Mouse (Mus musculus): ENCODE results near the gene Mgme1. TPM values are rescaled to one million over a fixed set of nuclear protein-coding genes. Genes with fewer than 3 reads are reported as not detected.

Gene Mgme1
- polyA plus RNA-seq, 1 experiment from 2014 or later: 21.7 TPM

DNA sequence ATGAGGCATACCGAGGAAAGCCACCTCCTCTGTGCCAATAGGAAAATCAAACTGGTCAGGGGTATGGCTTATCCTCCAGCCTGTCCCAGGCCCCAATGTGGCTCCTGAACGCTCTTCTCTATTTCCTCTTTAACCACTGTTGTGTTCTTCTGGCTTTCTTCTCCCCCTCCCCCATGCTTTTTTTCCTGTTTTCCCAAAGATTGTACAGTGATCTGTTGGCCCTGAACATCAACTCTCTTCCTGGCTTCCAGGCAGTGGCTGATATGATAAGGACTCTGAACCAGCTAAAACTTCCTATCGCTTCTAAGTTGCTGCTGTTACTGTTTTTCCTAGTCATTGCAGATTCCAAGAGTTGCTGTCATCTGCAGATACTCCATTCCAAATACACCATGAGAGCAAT is 6.4 kb downstream of the Mgme1 start:
- peak overlapping the region; percentile 79; the same call in 1 of the 2 replicates for H3K27ac ChIP-seq (ENCODE audit: poor library complexity, severe bottlenecking)
- no peaks in the 10 kb centered on the region for H3K9me3 ChIP-seq (replicated peaks)
- peak; percentile 78 for ATAC-seq (ENCODE audit: insufficient number of reproducible peaks, low FRiP score)
- H3K4me3 ChIP-seq: no peak overlapping the region
- peaks cover 36% of the 10 kb centered on the region for H3K4me1 ChIP-seq (replicated peaks)
- no peaks in the 10 kb centered on the region for H3K27me3 ChIP-seq (replicated peaks)
- peaks cover 38% of the 10 kb centered on the region for H3K36me3 ChIP-seq
- H3K9ac ChIP-seq: no peak overlapping the region
- WGBS: 66% methylated on average over 3 of the region's 3 CpGs
- no peak overlapping the region for H3K4me2 ChIP-seq

DNA sequence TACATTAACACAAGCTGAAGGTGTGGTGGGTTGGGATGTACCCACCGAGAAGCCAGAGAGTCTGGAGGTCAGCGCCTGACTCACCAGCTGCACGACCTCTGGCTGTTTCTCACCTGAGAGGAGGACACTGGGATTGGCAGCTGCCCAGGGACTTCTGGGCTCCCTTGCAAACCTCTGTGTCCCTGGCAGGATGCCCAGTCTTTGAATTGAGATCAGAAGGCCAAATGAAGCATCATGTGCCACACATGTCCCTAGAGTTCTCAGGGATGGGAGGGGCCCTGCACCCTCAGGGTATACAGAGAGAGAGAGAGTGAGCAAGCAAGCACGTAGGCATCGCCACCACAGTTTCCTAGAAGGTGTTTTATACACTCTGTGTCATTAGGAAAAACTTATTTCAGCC is 9.3 kb downstream of the Mgme1 start:
- peaks cover 27% of the 10 kb centered on the region for H3K36me3 ChIP-seq
- H3K9me3 ChIP-seq (replicated peaks): no peaks in the 10 kb centered on the region
- 70% methylated on average over 5 of the region's 5 CpGs for WGBS
- H3K27ac ChIP-seq (ENCODE audit: poor library complexity, severe bottlenecking): no peak overlapping the region
- H3K4me2 ChIP-seq: no peak overlapping the region
- H3K9ac ChIP-seq: no peak overlapping the region
- no peak overlapping the region for H3K4me3 ChIP-seq
- peaks cover 19% of the 10 kb centered on the region for H3K4me1 ChIP-seq (replicated peaks)
- no peak for ATAC-seq (ENCODE audit: insufficient number of reproducible peaks, low FRiP score)
- no peaks in the 10 kb centered on the region for H3K27me3 ChIP-seq (replicated peaks)

DNA sequence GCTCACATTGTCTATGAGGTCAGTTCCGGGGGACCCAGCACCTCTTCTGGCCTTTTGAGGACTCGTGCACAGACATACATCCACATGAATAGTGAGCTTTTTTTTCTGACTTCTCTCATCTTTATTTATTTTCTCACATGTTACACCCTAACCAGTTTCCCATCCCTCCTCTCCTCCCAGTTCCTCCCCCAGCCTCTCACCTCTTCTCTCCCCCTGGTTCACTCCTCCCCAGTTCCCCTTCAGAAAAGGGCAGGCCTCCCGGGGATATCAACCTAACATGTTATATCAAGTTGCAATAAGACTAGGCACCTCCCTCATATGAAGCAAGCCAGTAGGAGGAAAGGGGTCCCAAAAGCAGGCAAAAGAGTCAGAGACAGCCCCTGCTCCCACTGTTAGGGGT is 10.1 kb downstream of the Mgme1 start:
- Histone ChIP-seq H3K4me1 (replicated peaks) (peaks cover 21% of the 10 kb centered on the region), H3K27me3 (replicated peaks) (no peaks in the 10 kb centered on the region), H3K4me3 (no peak overlapping the region), H3K4me2 (no peak overlapping the region), H3K27ac (ENCODE audit: poor library complexity, severe bottlenecking) (no peak overlapping the region), H3K9ac (no peak overlapping the region), H3K36me3 (peaks cover 27% of the 10 kb centered on the region), H3K9me3 (replicated peaks) (no peaks in the 10 kb centered on the region)
- 75% methylated on average over 3 of the region's 3 CpGs for WGBS
- no peak for ATAC-seq (ENCODE audit: insufficient number of reproducible peaks, low FRiP score)

DNA sequence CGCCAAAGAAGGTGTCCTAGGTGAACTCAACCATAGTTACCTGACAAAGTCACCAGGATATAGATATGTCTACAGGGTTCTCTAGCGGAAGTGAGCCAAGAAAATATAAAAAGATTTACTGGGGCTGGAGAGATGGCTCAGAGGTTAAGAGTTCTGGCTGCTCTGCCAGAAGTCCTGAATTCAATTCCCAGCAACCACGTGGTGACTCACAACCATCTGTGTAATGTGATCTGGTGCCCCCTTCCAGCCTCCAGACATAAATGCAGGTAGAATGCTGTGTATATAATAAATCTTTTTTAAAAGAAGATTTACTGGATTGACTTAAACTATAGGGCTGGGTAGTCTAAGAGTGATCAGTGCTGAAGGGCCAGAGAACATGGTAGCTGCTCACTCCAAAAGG is 11.0 kb downstream of the Mgme1 start:
- Histone ChIP-seq H3K27me3 (replicated peaks) (no peaks in the 10 kb centered on the region), H3K9ac (no peak overlapping the region), H3K4me2 (no peak overlapping the region), H3K9me3 (replicated peaks) (no peaks in the 10 kb centered on the region), H3K4me1 (replicated peaks) (peaks cover 20% of the 10 kb centered on the region), H3K36me3 (peaks cover 24% of the 10 kb centered on the region), H3K4me3 (no peak overlapping the region), H3K27ac (ENCODE audit: poor library complexity, severe bottlenecking) (no peak overlapping the region)
- 75% methylated on average over 3 of the region's 3 CpGs for WGBS
- ATAC-seq (ENCODE audit: insufficient number of reproducible peaks, low FRiP score): no peak

DNA sequence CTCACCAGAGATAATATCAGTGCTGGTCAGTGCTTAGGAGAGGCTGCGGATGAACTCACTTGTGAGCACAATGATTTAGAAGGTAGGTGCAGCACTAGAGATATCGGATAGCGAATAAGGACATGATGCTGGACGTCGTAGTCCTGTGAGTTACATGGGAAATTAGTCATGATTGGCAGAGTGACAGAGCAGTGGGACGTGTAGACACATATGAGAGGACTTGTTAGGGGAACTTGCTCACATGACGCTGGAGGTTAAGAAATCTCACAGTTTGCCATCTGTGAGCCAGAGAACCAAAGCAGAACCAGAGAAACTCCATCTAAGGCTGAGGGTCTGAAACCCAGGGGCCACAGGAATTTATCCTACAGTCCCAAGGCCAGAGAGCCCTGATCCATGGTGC is 19.9 kb downstream of the Mgme1 start:
- no peak for ATAC-seq (ENCODE audit: insufficient number of reproducible peaks, low FRiP score)
- Histone ChIP-seq H3K27ac (ENCODE audit: poor library complexity, severe bottlenecking) (no peak overlapping the region), H3K36me3 (no peaks in the 10 kb centered on the region), H3K4me1 (replicated peaks) (peaks cover 10% of the 10 kb centered on the region), H3K9ac (no peak overlapping the region), H3K27me3 (replicated peaks) (no peaks in the 10 kb centered on the region), H3K4me2 (no peak overlapping the region), H3K4me3 (no peak overlapping the region), H3K9me3 (replicated peaks) (no peaks in the 10 kb centered on the region)
- 78% methylated on average over 7 of the region's 7 CpGs for WGBS

DNA sequence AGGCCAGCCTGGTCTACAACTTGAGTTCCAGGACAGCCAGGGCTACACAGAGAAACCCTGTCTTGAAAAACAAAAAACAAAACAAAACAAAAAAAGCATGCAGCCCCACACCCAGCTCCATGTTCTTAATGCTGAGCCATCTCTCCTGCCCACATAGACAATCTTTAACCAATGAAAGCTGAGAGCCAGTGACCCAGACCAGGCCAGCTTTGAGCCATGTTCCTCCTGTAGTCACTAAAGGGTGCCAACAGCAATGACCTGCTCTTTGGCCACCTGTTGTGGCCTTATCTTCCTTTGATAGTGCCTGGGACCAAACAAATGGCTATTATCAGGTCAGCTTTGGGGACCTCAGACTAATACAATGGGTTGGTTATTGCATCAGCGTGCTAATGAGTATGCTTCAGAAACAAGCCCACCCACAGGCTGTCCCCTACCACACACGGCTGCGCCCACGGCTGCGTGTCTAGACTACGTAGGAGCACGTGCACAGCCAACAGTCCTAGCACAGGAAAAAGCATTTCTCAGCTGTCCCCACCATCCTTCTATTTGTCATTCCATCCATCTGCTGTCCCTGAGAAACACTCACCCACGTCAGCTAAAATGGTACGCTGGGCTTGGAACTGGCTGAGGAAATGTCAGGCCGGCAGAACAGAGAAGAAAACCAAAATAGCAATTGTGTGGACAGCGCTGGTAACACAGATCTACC is 21.3 kb downstream of the Mgme1 start:
- WGBS: 60% methylated on average over 11 of the region's 11 CpGs
- no peaks in the 10 kb centered on the region for H3K27me3 ChIP-seq (replicated peaks)
- no peak overlapping the region for H3K4me3 ChIP-seq
- ATAC-seq (ENCODE audit: insufficient number of reproducible peaks, low FRiP score): no peak
- peaks cover 6% of the 10 kb centered on the region for H3K4me1 ChIP-seq (replicated peaks)
- no peaks in the 10 kb centered on the region; the same call in 1 of the 2 replicates for H3K9me3 ChIP-seq (replicated peaks)
- no peak overlapping the region for H3K4me2 ChIP-seq
- no peak overlapping the region for H3K9ac ChIP-seq
- H3K27ac ChIP-seq (ENCODE audit: poor library complexity, severe bottlenecking): no peak overlapping the region
- H3K36me3 ChIP-seq: no peaks in the 10 kb centered on the region

DNA sequence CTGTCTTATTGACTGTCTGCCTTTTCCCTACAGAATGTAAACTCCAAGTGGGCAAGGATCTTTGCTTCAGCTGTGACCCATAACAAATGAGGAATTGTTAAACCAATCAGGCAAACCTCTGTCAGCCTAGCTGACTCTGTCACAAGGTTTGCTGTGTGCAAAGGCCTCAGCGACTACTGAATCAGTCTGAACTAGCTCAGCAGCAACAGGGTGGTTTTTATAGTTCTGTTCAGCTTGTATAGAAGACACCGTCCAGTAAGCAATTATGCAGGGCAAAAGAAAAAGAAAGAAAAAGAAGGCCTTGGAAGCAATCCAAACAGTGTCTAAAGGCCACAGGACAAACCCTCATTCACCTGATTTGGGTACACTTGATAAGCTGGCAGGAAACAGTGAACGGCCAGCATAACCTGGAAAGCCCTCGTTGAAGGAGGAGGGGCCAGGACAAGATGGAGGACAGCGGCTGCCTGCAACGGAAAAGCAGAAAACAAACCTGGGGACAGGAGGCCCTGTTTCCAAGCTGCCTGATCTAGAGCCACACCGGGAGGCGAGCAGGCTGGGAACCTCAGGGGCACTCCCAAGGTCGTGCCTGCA is 24.8 kb downstream of the Mgme1 start:
- H3K9ac ChIP-seq: no peak overlapping the region
- 61% methylated on average over 9 of the region's 9 CpGs for WGBS
- H3K36me3 ChIP-seq: no peaks in the 10 kb centered on the region
- no peaks in the 10 kb centered on the region for H3K27me3 ChIP-seq (replicated peaks)
- peaks cover 10% of the 10 kb centered on the region for H3K4me1 ChIP-seq (replicated peaks)
- no peak overlapping the region for H3K4me2 ChIP-seq
- H3K27ac ChIP-seq (ENCODE audit: poor library complexity, severe bottlenecking): no peak overlapping the region
- no peak overlapping the region for H3K4me3 ChIP-seq
- no peaks in the 10 kb centered on the region; the same call in 1 of the 2 replicates for H3K9me3 ChIP-seq (replicated peaks)
- no peak for ATAC-seq (ENCODE audit: insufficient number of reproducible peaks, low FRiP score)

DNA sequence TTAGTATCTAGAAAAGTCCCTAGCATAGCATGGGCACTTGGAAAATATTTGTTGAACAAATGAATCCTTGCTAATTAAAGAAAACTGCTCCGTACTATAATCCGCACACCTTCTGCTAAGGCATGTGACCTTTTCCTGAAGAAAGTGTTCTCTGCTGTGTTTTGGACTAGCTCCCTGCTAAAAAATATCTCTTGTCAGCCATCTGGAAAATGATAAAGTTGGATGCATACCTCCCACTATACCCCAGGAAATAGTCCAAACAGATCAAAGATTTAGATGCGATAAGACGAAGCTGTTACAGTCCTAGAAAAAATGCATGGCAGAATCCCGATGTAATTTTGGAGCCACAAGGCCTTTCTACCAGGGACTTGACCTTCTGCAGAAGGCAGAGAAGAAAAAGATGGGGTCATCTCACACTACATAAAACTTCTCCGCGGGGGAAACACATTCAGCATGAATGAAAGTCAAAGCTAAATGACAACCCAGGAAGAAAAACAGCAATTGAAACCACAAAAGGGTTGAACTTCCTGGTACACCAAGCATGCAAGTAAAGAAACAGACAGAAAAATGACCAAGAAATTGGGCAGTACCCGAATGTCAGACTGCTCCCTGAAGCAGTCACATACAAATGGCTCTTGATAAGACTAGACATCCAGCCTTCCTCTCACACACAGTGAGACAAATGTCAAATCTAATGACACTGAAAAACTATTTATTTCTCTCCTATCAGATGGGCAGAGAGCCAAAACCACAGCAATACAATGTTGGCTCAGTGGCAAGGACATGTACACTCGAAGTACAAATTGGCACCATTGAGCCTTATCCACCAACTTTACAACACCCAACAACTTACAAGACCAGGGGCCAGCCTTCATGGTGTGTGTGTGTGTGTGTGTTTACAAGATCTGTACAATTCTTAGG is 29.5 kb downstream of the Mgme1 start:
- Histone ChIP-seq H3K27ac (ENCODE audit: poor library complexity, severe bottlenecking) (no peak overlapping the region), H3K27me3 (replicated peaks) (no peaks in the 10 kb centered on the region), H3K4me3 (no peak overlapping the region), H3K9ac (no peak overlapping the region), H3K36me3 (no peaks in the 10 kb centered on the region), H3K4me1 (replicated peaks) (peaks cover 7% of the 10 kb centered on the region; the same call in 1 of the 2 replicates), H3K4me2 (no peak overlapping the region), H3K9me3 (replicated peaks) (no peaks in the 10 kb centered on the region; the same call in 1 of the 2 replicates)
- 69% methylated on average over 9 of the region's 9 CpGs for WGBS
- no peak for ATAC-seq (ENCODE audit: insufficient number of reproducible peaks, low FRiP score)

DNA sequence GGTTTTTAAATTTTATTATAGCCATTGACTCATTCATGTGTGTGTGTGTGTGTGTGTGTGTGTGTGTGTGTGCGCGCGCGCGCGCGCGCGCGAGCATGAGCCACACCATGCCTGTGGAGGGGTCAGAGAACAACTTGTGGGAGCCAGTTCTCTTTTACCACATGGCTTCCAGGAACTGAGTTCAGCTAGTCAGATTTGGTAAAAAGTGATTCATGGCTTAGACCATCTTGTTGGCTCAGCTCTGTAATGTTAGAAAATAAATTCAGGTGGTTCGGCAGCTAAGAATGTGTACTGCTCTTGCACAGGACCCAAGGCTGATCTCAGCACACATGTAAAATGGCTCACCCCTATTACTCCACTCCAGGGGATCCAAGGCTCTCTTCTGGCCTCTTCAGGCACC is 30.6 kb downstream of the Mgme1 start:
- H3K27me3 ChIP-seq (replicated peaks): no peaks in the 10 kb centered on the region
- H3K9me3 ChIP-seq (replicated peaks): no peaks in the 10 kb centered on the region; the same call in 1 of the 2 replicates
- no peak overlapping the region for H3K27ac ChIP-seq (ENCODE audit: poor library complexity, severe bottlenecking)
- ATAC-seq (ENCODE audit: insufficient number of reproducible peaks, low FRiP score): no peak
- 98% methylated on average over 11 of the region's 11 CpGs for WGBS
- H3K4me2 ChIP-seq: no peak overlapping the region
- H3K4me3 ChIP-seq: no peak overlapping the region
- H3K36me3 ChIP-seq: no peaks in the 10 kb centered on the region
- no peak overlapping the region for H3K9ac ChIP-seq
- peaks cover 7% of the 10 kb centered on the region; the same call in 1 of the 2 replicates for H3K4me1 ChIP-seq (replicated peaks)

DNA sequence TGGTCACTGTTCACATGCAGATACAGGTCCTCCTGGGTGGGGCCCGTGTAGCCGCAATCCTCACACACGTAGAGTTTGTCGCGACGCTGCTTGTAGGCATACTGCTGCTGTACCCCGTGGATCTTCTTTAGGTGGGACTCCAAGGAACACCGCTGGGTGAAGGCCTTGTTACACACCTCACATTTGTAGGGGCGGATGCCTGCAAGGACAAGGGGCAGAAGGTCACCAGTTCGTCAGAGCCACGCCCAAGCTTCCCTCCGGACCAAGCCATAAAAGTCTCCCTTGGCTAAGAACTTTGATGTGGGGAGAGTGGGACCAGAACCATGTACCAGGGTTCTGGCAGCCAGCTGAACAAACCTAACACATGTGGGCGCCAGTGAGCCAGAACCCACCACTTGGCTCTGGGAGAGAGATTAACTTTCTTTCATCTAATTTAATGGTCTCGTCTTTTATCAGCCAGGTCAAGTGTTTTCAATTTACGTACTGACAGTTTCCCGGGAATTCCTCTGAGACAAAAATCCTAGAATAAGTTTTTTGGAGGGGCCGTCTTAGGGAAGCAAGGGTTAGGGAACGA is 35.3 kb downstream of the Mgme1 start:
- 61% methylated on average over 18 of the region's 18 CpGs for WGBS
- Histone ChIP-seq H3K4me1 (replicated peaks) (no peaks in the 10 kb centered on the region), H3K27me3 (replicated peaks) (no peaks in the 10 kb centered on the region), H3K9me3 (replicated peaks) (no peaks in the 10 kb centered on the region), H3K4me3 (no peak overlapping the region), H3K4me2 (no peak overlapping the region), H3K9ac (no peak overlapping the region), H3K36me3 (no peaks in the 10 kb centered on the region), H3K27ac (ENCODE audit: poor library complexity, severe bottlenecking) (no peak overlapping the region)
- no peak for ATAC-seq (ENCODE audit: insufficient number of reproducible peaks, low FRiP score)

DNA sequence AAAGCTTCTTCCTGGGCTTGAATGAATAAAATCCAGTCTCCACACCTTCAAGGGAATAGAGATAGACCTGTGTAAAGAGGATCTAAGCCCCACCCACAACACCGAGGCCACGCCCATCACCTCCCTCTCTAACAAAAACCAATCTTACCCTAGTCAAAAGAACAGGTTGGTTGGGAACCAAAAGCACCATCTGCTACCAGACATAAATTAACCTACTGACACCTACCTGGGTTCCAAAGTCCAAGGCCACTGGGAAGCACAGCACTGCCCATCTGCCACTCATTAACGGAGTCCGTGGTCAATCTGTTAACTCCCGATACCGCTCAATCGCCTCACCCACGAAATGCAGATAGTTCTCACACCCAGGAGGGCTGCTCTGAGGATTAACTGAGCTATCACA is 38.1 kb downstream of the Mgme1 start:
- no peaks in the 10 kb centered on the region for H3K27me3 ChIP-seq (replicated peaks)
- no peak overlapping the region for H3K4me3 ChIP-seq
- H3K9me3 ChIP-seq (replicated peaks): no peaks in the 10 kb centered on the region
- WGBS: 45% methylated on average over 8 of the region's 8 CpGs
- H3K4me1 ChIP-seq (replicated peaks): no peaks in the 10 kb centered on the region
- no peak overlapping the region for H3K27ac ChIP-seq (ENCODE audit: poor library complexity, severe bottlenecking)
- H3K36me3 ChIP-seq: no peaks in the 10 kb centered on the region
- no peak overlapping the region for H3K9ac ChIP-seq
- no peak for ATAC-seq (ENCODE audit: insufficient number of reproducible peaks, low FRiP score)
- H3K4me2 ChIP-seq: no peak overlapping the region
